Mouse (Mus musculus) ES-E14 (cell line): ENCODE results near the gene Baz2a. TPM values are rescaled to one million over a fixed set of nuclear protein-coding genes. Genes with fewer than 3 reads are reported as not detected.

Source experiments
- DNase-seq: peaks from one replicate; pipeline ENCODE4 v3.0.0-alpha.2; 2013; ENCODE audit warnings: low read depth, low spot score
- H3K27ac ChIP-seq: 2 replicates; pipeline ENCODE4 v1.5.1; 2012; ENCODE audit warnings: low read depth, mild to moderate bottlenecking, low read length, moderate library complexity, mixed read lengths; ENCODE audit not compliant: poor library complexity, insufficient read depth, severe bottlenecking
- H3K36me3 ChIP-seq: 2 replicates; pipeline ENCODE4 v1.6.1; 2012; ENCODE audit warnings: mild to moderate bottlenecking, low read length, moderate library complexity, mixed read lengths; ENCODE audit not compliant: control insufficient read depth, poor library complexity, insufficient read depth, severe bottlenecking
- H3K4me1 ChIP-seq, 2 experiments: fragments of 150-350 bp in 1 of 2; sonication (generic) in 1 of 2; 2 replicates each; pipeline ENCODE4 v1.6.1; 2012; ENCODE audit warnings: low read length in 2 of 2, mild to moderate bottlenecking in 1 of 2, mixed read lengths in 1 of 2; ENCODE audit not compliant: control insufficient read depth in 2 of 2, insufficient read depth in 2 of 2, poor library complexity in 1 of 2
- H3K4me3 ChIP-seq, 2 experiments: fragments of 150-350 bp in 1 of 2; sonication (generic) in 1 of 2; 2 replicates each; pipeline ENCODE4 v1.5.1; 2012; ENCODE audit warnings: low read length in 2 of 2, low read depth in 1 of 2, mild to moderate bottlenecking in 1 of 2, mixed read lengths in 1 of 2; ENCODE audit not compliant: insufficient read depth in 1 of 2, poor library complexity in 1 of 2, severe bottlenecking in 1 of 2
- H3K9ac ChIP-seq: 2 replicates; pipeline ENCODE4 v1.6.1; 2012; ENCODE audit warnings: low read depth, mild to moderate bottlenecking, low read length, mixed read lengths; ENCODE audit not compliant: poor library complexity, insufficient read depth, severe bottlenecking
- H3K9me3 ChIP-seq: fragments of 150-350 bp; sonication (generic); 2 replicates; pipeline ENCODE4 v1.6.1; 2012; ENCODE audit warnings: low read depth, mild to moderate bottlenecking, low read length; ENCODE audit not compliant: control insufficient read depth, insufficient read depth
- CHD2 ChIP-seq: IDR thresholded peaks from 2 replicates; pipeline ENCODE4 v1.6.1; 2014; ENCODE audit warnings: mild to moderate bottlenecking, low read depth, low read length, inconsistent platforms
- HCFC1 ChIP-seq: IDR thresholded peaks from 2 replicates; pipeline ENCODE4 v1.6.1; 2012; ENCODE audit warnings: low read length, inconsistent platforms, borderline replicate concordance; ENCODE audit not compliant: insufficient read depth
- MAFK ChIP-seq: IDR thresholded peaks from 2 replicates; pipeline ENCODE4 v1.6.1; 2014; ENCODE audit warnings: mild to moderate bottlenecking, low read depth, low read length, inconsistent platforms; ENCODE audit not compliant: insufficient read depth
- ZC3H11A ChIP-seq: IDR thresholded peaks from 2 replicates; pipeline ENCODE4 v1.6.1; 2012; ENCODE audit warnings: low read depth, mild to moderate bottlenecking, inconsistent platforms, low read length, borderline replicate concordance
- ZNF384 ChIP-seq: IDR thresholded peaks from 2 replicates; pipeline ENCODE4 v1.6.1; 2012; ENCODE audit warnings: low read depth, low read length, inconsistent platforms
- in situ Hi-C, 2 experiments: fragments of 600-800 bp; cut with MboI; formaldehyde crosslinking; loops; one replicate each; pipeline ENCODE4 v1.15.1; 2025; ENCODE audit warnings: low sequenced_read_pairs in 2 of 2, inconsistent platforms in 1 of 2; ENCODE audit not compliant: unreplicated experiment in 2 of 2
- total RNA-seq: library from RNA; depleted of rRNA; stranded (reverse); fragments of 300-350 nt; gene quantifications from 2 replicates; pipeline ENCODE4 v1.2.3, GENCODE M21; 2012; rRNA removed

Baz2a gene
- total RNA-seq: 42.8 and 59.9 TPM in 2 replicates

- Histone ChIP-seq H3K27ac (peak within 1 kb of the TSS; percentile 82; the same call in 1 of the 2 replicates), H3K4me3 (peak within 1 kb of the TSS; percentile 84 to 88), H3K9ac (peak within 1 kb of the TSS; percentile 84), H3K36me3 (peaks cover 23% of the 10 kb centered on the region), H3K9me3 (no peaks in the 10 kb centered on the region), H3K4me1 (peaks cover 0 to 8% of the 10 kb centered on the region in 2 experiments; a peak in 1 of 4 replicates)
- TF ChIP-seq HCFC1 (no peak), MAFK (no peak), ZC3H11A (no peak), CHD2 (no peak), ZNF384 (no peak)
- in situ Hi-C loops: loop anchor here in 1 of 2 experiments (10.0 kb wide), 1 partner anchor 93 kb away; the partner anchor contains the start of gene Rbms2
- DNase-seq: no peak
Measured at GRCm38 (mm10) chr10:128091564-128092505, at the start of gene Baz2a. TSS of gene Baz2a (plus strand) at chr10:128091577.

DNA sequence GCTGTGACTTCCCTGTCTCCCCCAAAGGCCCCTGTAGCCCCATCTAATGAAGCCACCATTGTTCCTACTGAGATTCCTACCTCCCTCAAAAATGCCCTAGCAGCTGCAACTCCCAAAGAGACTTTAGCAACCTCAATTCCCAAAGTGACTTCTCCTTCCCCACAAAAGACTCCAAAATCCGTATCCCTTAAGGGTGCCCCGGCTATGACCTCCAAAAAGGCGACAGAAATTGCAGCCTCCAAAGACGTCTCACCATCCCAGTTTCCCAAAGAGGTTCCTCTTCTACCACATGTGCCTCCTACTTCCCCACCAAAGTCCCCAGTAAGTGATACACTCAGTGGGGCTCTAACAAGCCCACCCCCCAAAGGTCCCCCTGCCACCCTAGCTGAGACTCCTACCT lies 49.7 kb upstream of the Baz2a start:
- Histone ChIP-seq H3K4me1 (peaks cover 10 to 22% of the 10 kb centered on the region in 2 experiments), H3K36me3 (peaks cover 79% of the 10 kb centered on the region), H3K27ac (no peak overlapping the region), H3K9me3 (no peaks in the 10 kb centered on the region), H3K4me3 (no peak overlapping the region), H3K9ac (no peak overlapping the region)
- no peak for TF ChIP-seq ZNF384
- TF ChIP-seq HCFC1: no peak
- DNase-seq: no peak
- in situ Hi-C loops: no loop called here

DNA sequence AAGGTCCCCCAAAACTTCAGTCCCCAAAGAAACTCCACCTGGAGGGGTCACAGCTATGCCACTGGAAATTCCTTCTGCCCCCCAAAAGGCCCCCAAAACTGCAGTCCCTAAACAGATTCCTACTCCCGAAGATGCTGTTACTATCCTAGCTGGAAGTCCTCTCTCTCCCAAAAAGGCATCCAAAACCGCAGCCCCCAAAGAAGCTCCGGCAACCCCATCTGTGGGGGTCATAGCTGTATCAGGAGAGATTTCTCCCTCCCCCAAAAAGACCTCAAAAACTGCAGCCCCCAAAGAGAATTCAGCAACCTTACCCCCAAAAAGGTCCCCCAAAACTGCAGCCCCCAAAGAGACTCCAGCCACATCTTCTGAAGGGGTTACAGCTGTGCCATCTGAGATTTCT lies 48.9 kb upstream of the Baz2a start:
- in situ Hi-C loops: no loop called here
- no peak overlapping the region for H3K4me3 ChIP-seq
- H3K9me3 ChIP-seq: no peaks in the 10 kb centered on the region
- H3K4me1 ChIP-seq: peaks cover 10 to 22% of the 10 kb centered on the region in 2 experiments
- H3K9ac ChIP-seq: no peak overlapping the region
- peaks cover 76% of the 10 kb centered on the region for H3K36me3 ChIP-seq
- H3K27ac ChIP-seq: no peak overlapping the region
- TF ChIP-seq ZC3H11A (no peak), HCFC1 (no peak), ZNF384 (no peak), MAFK (no peak), CHD2 (no peak)
- no peak for DNase-seq

GRCm38 (mm10) chr10:128043041-128043835 lies 48.1 kb upstream of the Baz2a start:
- H3K4me3 ChIP-seq: no peak overlapping the region
- DNase-seq: no peak
- H3K9me3 ChIP-seq: no peaks in the 10 kb centered on the region
- in situ Hi-C loops: no loop called here
- peaks cover 79% of the 10 kb centered on the region for H3K36me3 ChIP-seq
- TF ChIP-seq CHD2: no peak
- no peak for TF ChIP-seq ZNF384
- no peak for TF ChIP-seq MAFK
- TF ChIP-seq ZC3H11A: no peak
- no peak for TF ChIP-seq HCFC1
- peaks cover 6 to 21% of the 10 kb centered on the region in 2 experiments for H3K4me1 ChIP-seq
- H3K27ac ChIP-seq: no peak overlapping the region
- peak overlapping the region; percentile 45; the same call in 1 of the 2 replicates for H3K9ac ChIP-seq
